Mouse (Mus musculus) heart, adult 2 months (tissue): ENCODE measurements around the gene Lrg1. TPM values are rescaled to one million over a fixed set of nuclear protein-coding genes. Genes with fewer than 3 reads are reported as not detected.
A peak's percentile ranks its signal among the peaks of the same experiment; 100 is the strongest.

ENCODE experiments used
- DNase-seq, 2 experiments: peaks; one replicate each; pipeline ENCODE4 v3.0.0; 2021
- H3K27ac ChIP-seq: fragments of 200-600 bp; 2 replicates; pipeline ENCODE4 v1.8.1; 2022
- H3K27me3 ChIP-seq: fragments of 200-500 bp; 2 replicates; pipeline ENCODE4 v1.6.1; 2012; ENCODE audit warnings: mild to moderate bottlenecking, low read length, inconsistent platforms, mixed read lengths; ENCODE audit not compliant: control insufficient read depth, insufficient read depth
- H3K36me3 ChIP-seq: fragments of 200-500 bp; 2 replicates; pipeline ENCODE4 v1.6.1; 2012; ENCODE audit warnings: low read length, inconsistent platforms; ENCODE audit not compliant: control insufficient read depth, insufficient read depth
- H3K4me1 ChIP-seq: fragments of 200-500 bp; 2 replicates; pipeline ENCODE4 v1.6.1; 2011; ENCODE audit warnings: low read length; ENCODE audit not compliant: control insufficient read depth, insufficient read depth
- H3K4me3 ChIP-seq: fragments of 200-600 bp; 2 replicates; pipeline ENCODE4 v1.8.1; 2022
- H3K79me2 ChIP-seq: fragments of 200-500 bp; replicated peaks from 2 replicates; pipeline ENCODE4 v1.6.1; 2012; ENCODE audit warnings: mild to moderate bottlenecking, inconsistent platforms, low read length, moderate library complexity, mixed read lengths; ENCODE audit not compliant: control insufficient read depth, insufficient read depth
- H3K9ac ChIP-seq: fragments of 200-500 bp; 2 replicates; pipeline ENCODE4 v1.6.1; 2012; ENCODE audit warnings: low read depth, mild to moderate bottlenecking, control low read depth, inconsistent platforms, low read length, mixed read lengths
- CTCF ChIP-seq: fragments of 200-600 bp; IDR thresholded peaks from 2 replicates; pipeline ENCODE4 v1.8.1; 2022; ENCODE audit warnings: antibody characterized with exemption, mild to moderate bottlenecking, moderate library complexity
- EP300 ChIP-seq: fragments of 200-500 bp; IDR thresholded peaks from 2 replicates; pipeline ENCODE4 v1.6.1; 2011; ENCODE audit warnings: low read depth, low read length, control low read depth; ENCODE audit not compliant: insufficient read depth
- POLR2A ChIP-seq: fragments of 200-500 bp; IDR thresholded peaks from 2 replicates; pipeline ENCODE4 v1.6.1; 2011; ENCODE audit warnings: mild to moderate bottlenecking, low read depth, low read length, control low read depth; ENCODE audit not compliant: insufficient read depth
- WGBS: fragments of 180-500 bp; shearing (Covaris S2); methylation state at CpG from one replicate; pipeline ENCODE4 v1.1.7; 2018; 5-methylcytosine and 5-hydroxymethylcytosine counted together
- intact Hi-C: fragments of 180-260 bp; cut with DNase I; formaldehyde crosslinking; loops from one replicate; pipeline ENCODE4 v1.15.1; 2025
- polyA plus RNA-seq: library from polyadenylated mRNA; depleted of rRNA; stranded (reverse); fragments of >200 nt; gene quantifications from 2 replicates; pipeline ENCODE4 v1.2.3, GENCODE M21; 2012
- total RNA-seq, 2 experiments: library from RNA; stranded (reverse); gene quantifications; 2 replicates each; pipeline ENCODE4 v1.2.3; 2021

The Lrg1 gene
- total and polyA plus RNA-seq, 3 experiments = 57.0 to 77.7 (median 74.6) TPM

DNA sequence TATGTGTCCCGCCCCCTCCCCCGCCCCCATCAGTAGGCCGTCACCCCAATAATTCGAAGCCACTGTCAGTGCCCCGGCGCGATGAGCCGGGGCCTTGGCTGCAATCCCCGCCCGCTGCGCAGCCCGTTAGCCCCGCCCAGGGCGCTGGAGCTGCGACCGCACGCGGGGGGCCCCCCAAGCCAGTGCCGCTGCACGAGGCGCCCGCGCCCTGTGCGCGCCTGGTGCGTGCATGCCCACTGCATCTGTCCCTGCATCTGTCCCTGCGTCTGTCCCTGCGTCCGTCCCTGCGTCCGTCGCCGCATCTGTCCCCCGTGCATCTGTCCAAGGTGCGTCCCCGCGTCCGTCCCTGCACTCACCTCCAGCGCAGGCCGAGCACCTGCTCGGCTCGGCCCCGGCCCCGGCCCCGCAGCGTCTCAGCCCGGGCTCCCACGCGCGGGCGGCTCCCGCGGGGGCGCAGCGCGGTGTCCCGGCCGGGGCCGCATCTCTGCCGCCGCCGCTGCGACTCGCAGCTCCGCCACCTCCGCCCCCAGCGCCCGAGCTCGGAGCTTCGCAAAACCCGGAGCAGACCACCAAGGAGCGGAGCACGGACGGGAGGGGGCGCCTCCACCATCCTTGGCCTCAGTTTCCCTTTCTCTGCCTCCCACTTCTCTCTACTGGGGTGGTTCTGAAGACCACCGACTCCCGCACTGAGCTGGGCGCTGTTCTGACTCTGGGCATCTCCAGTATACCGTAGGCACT is 18.2 kb upstream of the Lrg1 start, which contains the start of gene Sema6b:
Gene Sema6b, minus strand, starts transcription at position 486 of the 738 bp plus-strand sequence.
- no peaks in the 10 kb centered on the region for H3K79me2 ChIP-seq
- no peaks in the 10 kb centered on the region for H3K27me3 ChIP-seq
- H3K4me1 ChIP-seq = peaks cover 16% of the 10 kb centered on the region
- TF ChIP-seq POLR2A = no peak
- no peak for TF ChIP-seq EP300
- TF ChIP-seq CTCF = no peak
- peak within 1 kb of the TSS; percentile 65 for H3K9ac ChIP-seq
- intact Hi-C loops = no loop called here
- no peaks in the 10 kb centered on the region for H3K36me3 ChIP-seq
- DNase-seq = peak; percentile 64 to 83
- H3K27ac ChIP-seq = no peak within 1 kb of the TSS
- H3K4me3 ChIP-seq = peak within 1 kb of the TSS; percentile 58
- 2% methylated on average over 78 of the region's 79 CpGs for WGBS

DNA sequence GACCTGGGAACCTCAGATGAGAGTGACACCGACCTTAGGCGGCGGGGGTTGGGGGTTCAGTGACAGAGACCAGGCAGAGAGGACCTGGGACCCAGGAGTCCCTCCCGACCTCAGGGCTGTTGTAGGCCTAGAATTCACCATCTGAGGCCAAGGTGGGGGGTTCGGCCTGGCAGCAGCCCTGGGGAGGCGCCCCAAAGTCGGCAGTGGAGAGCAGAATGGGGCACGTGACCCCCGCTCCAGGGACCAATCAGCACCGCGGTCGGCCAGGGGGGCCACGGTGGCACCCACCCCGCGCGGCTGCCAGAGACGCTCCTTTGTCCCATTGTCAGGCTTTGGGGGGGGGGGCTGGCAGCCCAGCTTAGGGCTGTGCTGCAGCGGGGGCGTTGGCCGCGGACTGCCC is 17.6 kb upstream of the Lrg1 start:
- WGBS = 28% methylated on average over 17 of the region's 21 CpGs
- no peak for DNase-seq
- peak overlapping the region; percentile 65 for H3K9ac ChIP-seq
- peak overlapping the region; percentile 58 for H3K4me3 ChIP-seq
- peaks cover 18% of the 10 kb centered on the region for H3K4me1 ChIP-seq
- H3K36me3 ChIP-seq = no peaks in the 10 kb centered on the region
- H3K79me2 ChIP-seq = no peaks in the 10 kb centered on the region
- no peaks in the 10 kb centered on the region for H3K27me3 ChIP-seq
- TF ChIP-seq EP300 = no peak
- TF ChIP-seq POLR2A = no peak
- TF ChIP-seq CTCF = no peak
- H3K27ac ChIP-seq = no peak overlapping the region
- intact Hi-C loops = no loop called here

GRCm38 (mm10) chr17:56137839-56138613 is 16.2 kb upstream of the Lrg1 start:
- H3K9ac ChIP-seq = no peak overlapping the region; the same call in 1 of the 2 replicates
- 35% methylated on average over 25 of the region's 25 CpGs for WGBS
- H3K4me3 ChIP-seq = no peak overlapping the region
- no peaks in the 10 kb centered on the region for H3K36me3 ChIP-seq
- TF ChIP-seq EP300 (no peak), POLR2A (no peak), CTCF (no peak)
- intact Hi-C loops = no loop called here
- no peaks in the 10 kb centered on the region for H3K79me2 ChIP-seq
- H3K27me3 ChIP-seq = no peaks in the 10 kb centered on the region
- peak overlapping the region; percentile 93 for H3K27ac ChIP-seq
- H3K4me1 ChIP-seq = peaks cover 21% of the 10 kb centered on the region
- DNase-seq = no peak

- H3K27me3 ChIP-seq = no peaks in the 10 kb centered on the region
- intact Hi-C loops = no loop called here
- H3K4me3 ChIP-seq = no peak overlapping the region
- peaks cover 22% of the 10 kb centered on the region for H3K4me1 ChIP-seq
- 54% methylated on average over 7 of the region's 7 CpGs for WGBS
- no peak overlapping the region for H3K9ac ChIP-seq
- H3K27ac ChIP-seq = peak overlapping the region; percentile 93
- no peaks in the 10 kb centered on the region for H3K36me3 ChIP-seq
- TF ChIP-seq POLR2A (no peak; the same call in 1 of the 2 replicates), EP300 (0 out of 2 replicates have a peak, but pooled peaks have one; percentile 48)
- H3K79me2 ChIP-seq = no peaks in the 10 kb centered on the region
- DNase-seq = no peak
Measured at GRCm38 (mm10) chr17:56136558-56136957, 14.8 kb upstream of the Lrg1 start.

GRCm38 (mm10) chr17:56134463-56134971 is 12.7 kb upstream of the Lrg1 start:
- Histone ChIP-seq H3K4me3 (peak overlapping the region; percentile 48), H3K27ac (peak overlapping the region; percentile 93), H3K4me1 (peaks cover 22% of the 10 kb centered on the region), H3K36me3 (no peaks in the 10 kb centered on the region), H3K9ac (peak overlapping the region; percentile 32), H3K79me2 (no peaks in the 10 kb centered on the region), H3K27me3 (no peaks in the 10 kb centered on the region)
- intact Hi-C loops = loop anchor here (5.0 kb wide), 1 partner anchor 218 kb away; no protein-coding TSS in a partner anchor
- DNase-seq = peak; percentile 80 to 86
- TF ChIP-seq POLR2A = no peak
- peak; percentile 95; the same call in 1 of the 2 replicates for TF ChIP-seq CTCF
- WGBS = 3% methylated on average over 27 of the region's 27 CpGs
